Mouse (Mus musculus) CH12.LX (cell line): ENCODE results near the gene Kctd10. TPM values are rescaled to one million over a fixed set of nuclear protein-coding genes. Genes with fewer than 3 reads are reported as not detected.

Experiments used
- DNase-seq: peaks from one replicate; pipeline ENCODE4 v3.0.0-alpha.2; 2013; ENCODE audit errors: extremely low read depth
- H3K27ac ChIP-seq: 2 replicates; pipeline ENCODE4 v1.5.1; 2012; ENCODE audit warnings: low read depth, mild to moderate bottlenecking, control low read depth, moderate library complexity; ENCODE audit not compliant: insufficient read depth
- H3K27me3 ChIP-seq: replicated peaks from 2 replicates; pipeline ENCODE3; 2012; ENCODE audit warnings: inconsistent platforms
- H3K36me3 ChIP-seq, 2 experiments: replicated peaks in 1 of 2; 2 replicates each; pipeline versions ENCODE3 to v1.6.1; 2012; ENCODE audit warnings: inconsistent platforms in 1 of 2, low read length in 1 of 2, mild to moderate bottlenecking in 1 of 2, mixed read lengths in 1 of 2, moderate library complexity in 1 of 2; ENCODE audit not compliant: control insufficient read depth in 1 of 2, insufficient read depth in 1 of 2
- H3K4me1 ChIP-seq, 2 experiments: 2 replicates each; pipeline ENCODE4 v1.6.1; 2012; ENCODE audit warnings: inconsistent platforms in 1 of 2, moderate library complexity in 1 of 2; ENCODE audit not compliant: insufficient read depth in 2 of 2, control insufficient read depth in 1 of 2
- H3K4me2 ChIP-seq: 2 replicates; pipeline ENCODE4 v1.6.1; 2012; ENCODE audit warnings: low read depth, mild to moderate bottlenecking, control low read depth; ENCODE audit not compliant: poor library complexity, insufficient read depth, severe bottlenecking
- H3K4me3 ChIP-seq, 3 experiments: fragments of 150-350 bp in 1 of 3; sonication (generic) in 1 of 3; replicated peaks in 1 of 3; 2 replicates each; pipeline versions ENCODE3 to v1.5.1; 2011 to 2012; ENCODE audit warnings: low read depth in 2 of 3, low read length in 2 of 3, mild to moderate bottlenecking in 2 of 3, moderate library complexity in 2 of 3, control low read depth in 1 of 3, improper control_type of control experiment in 1 of 3, inconsistent platforms in 1 of 3, mixed read lengths in 1 of 3; ENCODE audit not compliant: poor library complexity in 1 of 3
- H3K79me2 ChIP-seq: replicated peaks from 2 replicates; pipeline ENCODE4 v1.6.1; 2012; ENCODE audit warnings: mild to moderate bottlenecking, moderate library complexity; ENCODE audit not compliant: control insufficient read depth, poor library complexity, insufficient read depth, severe bottlenecking; ENCODE audit errors: extremely low read depth
- H3K9ac ChIP-seq: 2 replicates; pipeline ENCODE4 v1.6.1; 2012; ENCODE audit warnings: low read depth, mild to moderate bottlenecking, control low read depth, moderate library complexity; ENCODE audit not compliant: insufficient read depth
- H3K9me3 ChIP-seq: replicated peaks from 2 replicates; pipeline ENCODE3; 2012; ENCODE audit warnings: low read length, inconsistent platforms, mixed read lengths
- BHLHE40 ChIP-seq: IDR thresholded peaks from 2 replicates; pipeline ENCODE4 v1.6.1; 2011; ENCODE audit warnings: mild to moderate bottlenecking, low read depth, low read length, improper control_type of control experiment
- CHD1 ChIP-seq: IDR thresholded peaks from 2 replicates; pipeline ENCODE4 v1.6.1; 2012; ENCODE audit warnings: low read depth, low read length, improper control_type of control experiment, inconsistent platforms
- CHD2 ChIP-seq: IDR thresholded peaks from 2 replicates; pipeline ENCODE4 v1.6.1; 2011; ENCODE audit warnings: low read length, improper control_type of control experiment
- CTCF ChIP-seq, 2 experiments: IDR thresholded peaks in 1 of 2; conservative IDR thresholded peaks in 1 of 2; 2 replicates each; pipeline ENCODE4 v1.5.1; 2011 to 2012; ENCODE audit warnings: low read depth in 2 of 2, low read length in 2 of 2, improper control_type of control experiment in 1 of 2, inconsistent platforms in 1 of 2, mild to moderate bottlenecking in 1 of 2, moderate library complexity in 1 of 2
- EP300 ChIP-seq: IDR thresholded peaks from 2 replicates; pipeline ENCODE4 v1.6.1; 2011; ENCODE audit warnings: low read length, improper control_type of control experiment
- ETS1 ChIP-seq: conservative IDR thresholded peaks from 2 replicates; pipeline ENCODE4 v1.6.1; 2012; ENCODE audit warnings: low read depth, mild to moderate bottlenecking, inconsistent platforms, low read length, improper control_type of control experiment, moderate library complexity
- HCFC1 ChIP-seq: IDR thresholded peaks from 2 replicates; pipeline ENCODE4 v1.6.1; 2012; ENCODE audit warnings: low read depth, mild to moderate bottlenecking, inconsistent platforms, low read length, improper control_type of control experiment
- IRF4 ChIP-seq: IDR thresholded peaks from 2 replicates; pipeline ENCODE4 v1.6.1; 2014; ENCODE audit warnings: low read depth, mild to moderate bottlenecking, inconsistent platforms, low read length, improper control_type of control experiment
- JUND ChIP-seq: conservative IDR thresholded peaks from 2 replicates; pipeline ENCODE4 v1.6.1; 2011; ENCODE audit warnings: low read depth, low read length, improper control_type of control experiment
- MAFK ChIP-seq: IDR thresholded peaks from 2 replicates; pipeline ENCODE4 v1.6.1; 2011; ENCODE audit warnings: low read length, improper control_type of control experiment; ENCODE audit not compliant: insufficient replicate concordance
- MEF2A ChIP-seq: IDR thresholded peaks from 2 replicates; pipeline ENCODE4 v1.6.1; 2014; ENCODE audit warnings: low read depth, mild to moderate bottlenecking, inconsistent platforms, low read length, improper control_type of control experiment, borderline replicate concordance
- POLR2A ChIP-seq: IDR thresholded peaks from 2 replicates; pipeline ENCODE4 v1.6.1; 2011; ENCODE audit warnings: low read depth, mild to moderate bottlenecking, improper control_type of control experiment, low read length
- POLR2AphosphoS2 ChIP-seq: IDR thresholded peaks from 2 replicates; pipeline ENCODE4 v1.6.1; 2011; ENCODE audit warnings: low read depth, low read length, improper control_type of control experiment
- RCOR1 ChIP-seq: conservative IDR thresholded peaks from 2 replicates; pipeline ENCODE4 v1.6.1; 2012; ENCODE audit warnings: low read depth, mild to moderate bottlenecking, inconsistent platforms, low read length, improper control_type of control experiment
- SMC3 ChIP-seq: IDR thresholded peaks from 2 replicates; pipeline ENCODE4 v1.6.1; 2011; ENCODE audit warnings: low read depth, low read length, improper control_type of control experiment
- TBP ChIP-seq: conservative IDR thresholded peaks from 2 replicates; pipeline ENCODE4 v1.6.1; 2011; ENCODE audit warnings: low read depth, low read length, improper control_type of control experiment
- USF1 ChIP-seq: IDR thresholded peaks from 2 replicates; pipeline ENCODE4 v1.6.1; 2014; ENCODE audit warnings: low read depth, mild to moderate bottlenecking, inconsistent platforms, low read length, improper control_type of control experiment
- USF2 ChIP-seq: conservative IDR thresholded peaks from 2 replicates; pipeline ENCODE4 v1.6.1; 2011; ENCODE audit warnings: low read depth, low read length, improper control_type of control experiment
- ZC3H11A ChIP-seq: IDR thresholded peaks from 2 replicates; pipeline ENCODE4 v1.6.1; 2012; ENCODE audit warnings: low read depth, mild to moderate bottlenecking, inconsistent platforms, low read length, improper control_type of control experiment
- ZMIZ1 ChIP-seq: IDR thresholded peaks from 2 replicates; pipeline ENCODE4 v1.6.1; 2012; ENCODE audit warnings: low read depth, mild to moderate bottlenecking, inconsistent platforms, low read length, improper control_type of control experiment
- dilution Hi-C: fragments of 300-500 bp; cut with MboI; formaldehyde crosslinking; loops from 2 replicates; pipeline ENCODE4 v1.14.3; 2020; ENCODE audit warnings: low sequenced_read_pairs; ENCODE audit not compliant: extremely low pct_unique_long_range_greater_than_20kb, extremely low pct_ligation_motif_present
- in situ Hi-C: fragments of 300-500 bp; cut with MboI; formaldehyde crosslinking; loops from 3 replicates; pipeline ENCODE4 v1.14.3; 2019; ENCODE audit warnings: low sequenced_read_pairs, low pct_ligation_motif_present, low pct_unique_long_range_greater_than_20kb, mixed read lengths
- polyA plus RNA-seq: library from polyadenylated mRNA; unstranded; fragments of >175 nt; gene quantifications from 2 replicates; pipeline ENCODE4 v1.2.1, GENCODE M21; 2012; ENCODE audit warnings: low read depth; ENCODE audit not compliant: insufficient read length
- total RNA-seq, 2 experiments: library from RNA; depleted of rRNA; stranded (reverse); fragments of 300-350 nt in 1 of 2; fragments of >200 nt in 1 of 2; gene quantifications; 2 replicates each; pipeline ENCODE4 v1.2.3; 2012 to 2014

Kctd10 gene
- total and polyA plus RNA-seq, 3 experiments = 37.5 to 39.5 (median 39.3) TPM

GRCm38 (mm10) chr5:114426732-114427131 is 46.4 kb upstream of the Kctd10 start:
- in situ Hi-C loops (no loop called here), dilution Hi-C loops (no loop called here)
- Histone ChIP-seq H3K27me3 (no peaks in the 10 kb centered on the region), H3K9me3 (no peaks in the 10 kb centered on the region), H3K9ac (no peak overlapping the region), H3K4me1 (no peaks in the 10 kb centered on the region), H3K36me3 (peaks cover 0 to 15% of the 10 kb centered on the region in 2 experiments), H3K27ac (no peak overlapping the region), H3K79me2 (no peaks in the 10 kb centered on the region), H3K4me3 (no peak overlapping the region), H3K4me2 (no peak overlapping the region)
- TF ChIP-seq SMC3 (no peak), ZC3H11A (no peak), HCFC1 (no peak), USF2 (no peak), POLR2AphosphoS2 (no peak), CHD1 (no peak), RCOR1 (no peak), BHLHE40 (no peak), USF1 (no peak), CHD2 (no peak), EP300 (no peak), MEF2A (no peak), IRF4 (no peak), JUND (no peak), CTCF (conservative IDR thresholded peaks at IDR 0.05 in 1 of 2, IDR thresholded peaks at IDR 0.05 in 1 of 2; ENCODE audit: low read depth in 2 of 2, low read length in 2 of 2) (no peak), TBP (no peak), ZMIZ1 (no peak), MAFK (no peak)
- no peak for DNase-seq

GRCm38 (mm10) chr5:114423961-114424360 is 43.7 kb upstream of the Kctd10 start:
- Histone ChIP-seq H3K4me3 (no peak overlapping the region), H3K4me1 (no peaks in the 10 kb centered on the region), H3K36me3 (peaks cover 12 to 41% of the 10 kb centered on the region in 2 experiments), H3K9ac (no peak overlapping the region), H3K79me2 (no peaks in the 10 kb centered on the region), H3K9me3 (no peaks in the 10 kb centered on the region), H3K4me2 (no peak overlapping the region), H3K27me3 (no peaks in the 10 kb centered on the region), H3K27ac (no peak overlapping the region)
- TF ChIP-seq ETS1 = no peak
- TF ChIP-seq EP300 = no peak
- no peak for TF ChIP-seq MEF2A
- no peak for TF ChIP-seq POLR2A
- no peak for TF ChIP-seq ZMIZ1
- no peak for TF ChIP-seq SMC3
- dilution Hi-C loops (no loop called here), in situ Hi-C loops (no loop called here)
- no peak for DNase-seq
